8 mouse cellular contexts compared by ENCODE assay signal in the genomic region with DNA sequence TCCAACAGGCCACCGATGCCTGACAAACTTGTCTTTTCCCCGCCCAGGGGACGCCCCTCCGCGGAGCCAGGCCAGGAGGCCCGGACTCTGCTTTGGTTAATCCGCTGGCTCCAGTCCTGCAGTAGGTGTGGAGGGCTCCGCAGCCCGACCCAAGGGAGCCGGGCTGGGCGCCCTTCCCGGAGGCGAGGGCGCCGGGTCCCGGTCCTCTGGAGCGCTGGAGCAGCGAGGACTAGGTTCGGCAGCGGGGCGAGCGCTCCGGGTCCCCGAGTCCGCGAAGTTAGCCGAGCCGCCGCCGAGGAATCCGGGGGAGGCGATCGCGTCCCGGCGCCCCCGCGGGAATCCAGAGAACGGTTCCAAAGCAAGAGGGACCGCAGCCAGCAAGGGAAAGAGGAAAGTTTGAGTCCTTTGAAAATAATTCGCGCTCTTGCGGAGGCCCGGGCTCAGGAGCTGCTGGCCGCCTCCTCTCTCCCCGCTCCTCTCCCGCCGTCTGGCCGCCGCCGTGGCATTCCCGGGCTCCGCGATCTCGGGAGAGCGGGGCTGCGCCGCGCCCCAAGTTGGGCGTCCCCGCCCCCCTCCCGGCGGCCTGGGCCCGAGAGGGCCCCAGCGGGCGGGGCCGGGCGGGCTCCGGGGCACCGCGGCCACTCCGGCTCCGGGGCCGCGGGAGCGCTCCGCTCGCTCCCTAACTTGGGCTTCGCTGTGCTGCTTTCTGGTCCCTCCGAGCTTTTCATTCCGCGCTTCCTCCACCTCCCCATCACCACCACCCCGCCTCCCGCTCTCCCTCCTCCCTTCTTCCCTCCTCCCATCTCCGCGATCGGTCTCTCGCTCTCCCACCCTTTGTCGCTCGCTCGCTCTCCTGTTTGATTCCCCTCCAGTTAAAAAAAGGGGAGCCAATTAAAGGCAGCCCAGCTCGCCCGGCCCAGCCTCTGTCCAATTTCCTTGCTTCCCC.
DNase-seq lines count a peak whose midpoint lies in the region; ATAC-seq lines count a peak whose summit lies in the region.

No protein-coding gene starts in this region.

- intact Hi-C loops in left cerebral cortex, postnatal 25 days (cut with DNase I), result loop anchor here (2.0 to 10.0 kb wide), 5 partner anchors 219 to 624 kb away; no protein-coding TSS in a partner anchor

- H3K4me2 ChIP-seq in forebrain, embryonic 14.5 days (ENCODE audit: low read length), result peak overlapping the region; percentile 93
- H3K4me2 ChIP-seq in hindbrain, embryonic 12.5 days (replicated peaks), result peak overlapping the region; percentile 95
- peak overlapping the region; percentile 94 for H3K4me2 ChIP-seq in midbrain, embryonic 14.5 days (ENCODE audit: low read length)

- H3K36me3 ChIP-seq in forebrain, embryonic 14.5 days (ENCODE audit: control insufficient read depth, insufficient read depth, low read length), result no peaks in the 10 kb centered on the region
- no peaks in the 10 kb centered on the region for H3K36me3 ChIP-seq in hindbrain, embryonic 12.5 days
- no peaks in the 10 kb centered on the region for H3K36me3 ChIP-seq in midbrain, embryonic 14.5 days (ENCODE audit: control insufficient read depth, insufficient read depth, low read length)

- DNase-seq in lung, adult 18-20 months, result peak; percentile 4 to 12
- no peak for DNase-seq in lung, postnatal 25 days (ENCODE audit: low spot score)
- peak; percentile 88 for DNase-seq in brain, adult 2 months (ENCODE audit: low read depth, low spot score)
- DNase-seq in forebrain, embryonic 14.5 days (ENCODE audit: low spot score), result peak; percentile 93
- DNase-seq in left cerebral cortex, postnatal 25 days (ENCODE audit: low spot score in 2 of 2), result peak; percentile 55
- peak; percentile 90 for DNase-seq in midbrain, embryonic 14.5 days
- peak; percentile 54 for DNase-seq in urinary bladder, postnatal 14 days (ENCODE audit: low spot score)

- H3K9ac ChIP-seq in forebrain, embryonic 14.5 days (ENCODE audit: low read length), result peak overlapping the region; percentile 90
- peak overlapping the region; percentile 87 for H3K9ac ChIP-seq in hindbrain, embryonic 12.5 days
- peak overlapping the region; percentile 76 for H3K9ac ChIP-seq in midbrain, embryonic 14.5 days (replicated peaks; ENCODE audit: low read length)

- no peaks in the 10 kb centered on the region for H3K9me3 ChIP-seq in forebrain, embryonic 14.5 days (replicated peaks; ENCODE audit: control insufficient read depth, low read length)
- H3K9me3 ChIP-seq in hindbrain, embryonic 12.5 days (replicated peaks), result no peaks in the 10 kb centered on the region
- H3K9me3 ChIP-seq in midbrain, embryonic 14.5 days (ENCODE audit: control insufficient read depth, low read length), result no peaks in the 10 kb centered on the region

- peak overlapping the region; percentile 92 for H3K27ac ChIP-seq in forebrain, embryonic 14.5 days (ENCODE audit: low read depth, low read length)
- peak overlapping the region; percentile 87 for H3K27ac ChIP-seq in hindbrain, embryonic 12.5 days
- H3K27ac ChIP-seq in midbrain, embryonic 14.5 days (replicated peaks; ENCODE audit: low read depth, low read length), result peak overlapping the region; percentile 89

- under 1% methylated on average over 64 of the region's 93 CpGs for WGBS in forebrain, embryonic 14.5 days
- WGBS in hindbrain, embryonic 12.5 days, result under 1% methylated on average over 65 of the region's 93 CpGs
- WGBS in midbrain, embryonic 14.5 days, result under 1% methylated on average over 90 of the region's 93 CpGs

- peak overlapping the region; percentile 73 for H3K4me3 ChIP-seq in forebrain, embryonic 14.5 days (ENCODE audit: low read depth, low read length)
- H3K4me3 ChIP-seq in hindbrain, embryonic 12.5 days, result peak overlapping the region; percentile 68
- H3K4me3 ChIP-seq in midbrain, embryonic 14.5 days (replicated peaks; ENCODE audit: low read depth, low read length), result peak overlapping the region; percentile 66

- peaks cover 30% of the 10 kb centered on the region for H3K4me1 ChIP-seq in forebrain, embryonic 14.5 days (ENCODE audit: control insufficient read depth, insufficient read depth, low read length)
- peaks cover 52% of the 10 kb centered on the region for H3K4me1 ChIP-seq in hindbrain, embryonic 12.5 days
- peaks cover 50% of the 10 kb centered on the region for H3K4me1 ChIP-seq in midbrain, embryonic 14.5 days (ENCODE audit: control insufficient read depth, insufficient read depth, low read length)

- ATAC-seq in forebrain, embryonic 14.5 days, result peak; percentile 54
- peak; percentile 50 for ATAC-seq in hindbrain, embryonic 12.5 days (ENCODE audit: low FRiP score)
- ATAC-seq in midbrain, embryonic 14.5 days (ENCODE audit: low FRiP score, low TSS enrichment), result peak; percentile 53

- peaks cover 12% of the 10 kb centered on the region; the same call in 1 of the 2 replicates for H3K27me3 ChIP-seq in forebrain, embryonic 14.5 days (replicated peaks; ENCODE audit: control insufficient read depth, insufficient read depth, low read length)
- peaks cover 62% of the 10 kb centered on the region for H3K27me3 ChIP-seq in hindbrain, embryonic 12.5 days
- no peaks in the 10 kb centered on the region for H3K27me3 ChIP-seq in midbrain, embryonic 14.5 days (ENCODE audit: control insufficient read depth, insufficient read depth, low read length)
